Mouse (Mus musculus): ENCODE measurements at regions not wholly inside any gene's neighbourhood (a gene's known extent, or its start where the extent isn't known, plus 50 kb on each side); places are given as distances from the start of the nearest gene placed in this dataset.

- H3K4me1 ChIP-seq: no peaks in the 10 kb centered on the region
- H3K36me3 ChIP-seq (ENCODE audit: poor library complexity, severe bottlenecking): no peaks in the 10 kb centered on the region
- no peak overlapping the region for H3K4me2 ChIP-seq
- no peak overlapping the region for H3K27ac ChIP-seq
- 81% methylated on average over 3 of the region's 3 CpGs for WGBS
- H3K9ac ChIP-seq: no peak overlapping the region
- no peaks in the 10 kb centered on the region for H3K9me3 ChIP-seq (replicated peaks)
- H3K4me3 ChIP-seq: no peak overlapping the region
- ATAC-seq: no peak
- H3K27me3 ChIP-seq: no peaks in the 10 kb centered on the region
Observed at GRCm38 (mm10) chr15:19711764-19712163, 737.3 kb upstream of the Cdh12 start.
